Mouse (Mus musculus) stomach, postnatal 0 days (tissue): ENCODE data around the gene Tgfb2. TPM values are rescaled to one million over a fixed set of nuclear protein-coding genes. Genes with fewer than 3 reads are reported as not detected.
A peak's percentile ranks its signal among the peaks of the same experiment; 100 is the strongest.

Experiments
- ATAC-seq: fragments of 200-750 bp; cut with Nextera tagmentation; 2 replicates; pipeline ENCODE4 v1.8.0; 2017; ENCODE audit not compliant: low FRiP score, low TSS enrichment
- DNase-seq: peaks from one replicate; pipeline ENCODE4 v3.0.0-alpha.2; 2016; ENCODE audit warnings: low spot score
- H3K27ac ChIP-seq: fragments of 300-500 bp; sonication (generic); replicated peaks from 2 replicates; pipeline ENCODE4 v1.5.1; 2014; ENCODE audit warnings: mild to moderate bottlenecking, control low read depth
- H3K27me3 ChIP-seq: fragments of 300-500 bp; sonication (generic); 2 replicates; pipeline ENCODE4 v1.6.1; 2014; ENCODE audit warnings: low read length; ENCODE audit not compliant: control insufficient read depth, insufficient read depth
- H3K36me3 ChIP-seq: fragments of 300-500 bp; sonication (generic); 2 replicates; pipeline ENCODE4 v1.6.1; 2014; ENCODE audit warnings: low read length, mixed read lengths; ENCODE audit not compliant: control insufficient read depth, insufficient read depth
- H3K4me1 ChIP-seq: fragments of 300-500 bp; sonication (generic); replicated peaks from 2 replicates; pipeline ENCODE4 v1.6.1; 2014; ENCODE audit warnings: antibody characterized with exemption; ENCODE audit not compliant: control insufficient read depth, insufficient read depth
- H3K4me2 ChIP-seq: fragments of 300-500 bp; sonication (generic); replicated peaks from 2 replicates; pipeline ENCODE4 v1.6.1; 2014; ENCODE audit warnings: low read depth, mild to moderate bottlenecking, control low read depth, moderate library complexity
- H3K4me3 ChIP-seq: fragments of 300-500 bp; sonication (generic); 2 replicates; pipeline ENCODE4 v1.5.1; 2014; ENCODE audit warnings: low read depth, low read length, control low read depth
- H3K9ac ChIP-seq: fragments of 300-500 bp; sonication (generic); 2 replicates; pipeline ENCODE4 v1.6.1; 2014; ENCODE audit warnings: mild to moderate bottlenecking, low read length, control low read depth, mixed read lengths
- H3K9me3 ChIP-seq: fragments of 300-500 bp; sonication (generic); 2 replicates; pipeline ENCODE4 v1.6.1; 2016; ENCODE audit warnings: low read length; ENCODE audit not compliant: control insufficient read depth
- CTCF ChIP-seq: IDR thresholded peaks from 2 replicates; pipeline ENCODE4 v1.5.1; 2016; ENCODE audit warnings: antibody characterized with exemption, low read depth, mild to moderate bottlenecking, moderate library complexity
- EP300 ChIP-seq: optimal IDR thresholded peaks from 2 replicates; pipeline ENCODE3; 2016; ENCODE audit warnings: antibody characterized with exemption
- WGBS: fragments of 180-500 bp; shearing (Covaris S2); extraction: QIAGEN DNeasy Blood & Tissue Kit; methylation state at CpG from one replicate; pipeline ENCODE4 v1.1.7; 2014; 5-methylcytosine and 5-hydroxymethylcytosine counted together
- polyA plus RNA-seq: library from polyadenylated mRNA; unstranded; fragments of >200 nt; fragmentation: Nextera tagmentation; extraction: Ambion mirVana; gene quantifications from 2 replicates; pipeline ENCODE4 v1.2.1, GENCODE M21; 2015

The Tgfb2 gene
- 10.3 and 11.0 TPM in 2 replicates for polyA plus RNA-seq

GRCm38 (mm10) chr1:186705915-186706248, at the start of gene Tgfb2:
Gene Tgfb2, minus strand, starts transcription at chr1:186705989.
- H3K9me3 ChIP-seq, result no peaks in the 10 kb centered on the region
- ATAC-seq, result peak; percentile 31
- H3K27me3 ChIP-seq, result no peaks in the 10 kb centered on the region
- WGBS, result 3% methylated on average over 12 of the region's 12 CpGs
- H3K4me3 ChIP-seq, result peak within 1 kb of the TSS; percentile 63
- DNase-seq, result peak; percentile 29
- TF ChIP-seq EP300, result no peak
- no peak for TF ChIP-seq CTCF
- no peaks in the 10 kb centered on the region for H3K4me1 ChIP-seq
- H3K9ac ChIP-seq, result peak within 1 kb of the TSS; percentile 66
- H3K27ac ChIP-seq, result peak within 1 kb of the TSS; percentile 75
- no peaks in the 10 kb centered on the region for H3K36me3 ChIP-seq
- H3K4me2 ChIP-seq, result peak within 1 kb of the TSS; percentile 92

GRCm38 (mm10) chr1:186749675-186750283, 44.0 kb upstream of the Tgfb2 start:
- Histone ChIP-seq H3K4me3 (peak overlapping the region; percentile 72), H3K4me2 (peak overlapping the region; percentile 81), H3K36me3 (no peaks in the 10 kb centered on the region), H3K27ac (no peak overlapping the region), H3K9me3 (no peaks in the 10 kb centered on the region), H3K9ac (peak overlapping the region; percentile 84), H3K4me1 (no peaks in the 10 kb centered on the region), H3K27me3 (no peaks in the 10 kb centered on the region)
- no peak for TF ChIP-seq EP300
- no peak for TF ChIP-seq CTCF
- ATAC-seq, result peak; percentile 31; the same call in 1 of the 2 replicates
- no peak for DNase-seq
- 33% methylated on average over 10 of the region's 10 CpGs for WGBS

- TF ChIP-seq EP300 (no peak), CTCF (peak; percentile 13; the same call in 1 of the 2 replicates)
- H3K4me3 ChIP-seq, result peak within 1 kb of the TSS; percentile 72
- peak; percentile 98 for ATAC-seq
- H3K27ac ChIP-seq, result peak within 1 kb of the TSS; percentile 65
- under 1% methylated on average over 46 of the region's 46 CpGs for WGBS
- no peaks in the 10 kb centered on the region for H3K9me3 ChIP-seq
- peak; percentile 90 for DNase-seq
- H3K4me2 ChIP-seq, result peak within 1 kb of the TSS; percentile 81
- H3K9ac ChIP-seq, result peak within 1 kb of the TSS; percentile 84
- H3K27me3 ChIP-seq, result no peaks in the 10 kb centered on the region
- H3K36me3 ChIP-seq, result no peaks in the 10 kb centered on the region
- H3K4me1 ChIP-seq, result no peaks in the 10 kb centered on the region
Observed at GRCm38 (mm10) chr1:186748724-186749653, 43.2 kb upstream of the Tgfb2 start, which contains the start of gene Rrp15. Gene Rrp15, minus strand, starts transcription at chr1:186749358.

- no peak overlapping the region for H3K9ac ChIP-seq
- no peaks in the 10 kb centered on the region; the same call in 1 of the 2 replicates for H3K36me3 ChIP-seq
- no peaks in the 10 kb centered on the region for H3K9me3 ChIP-seq
- WGBS, result 66% methylated on average over 7 of the region's 7 CpGs
- no peak for TF ChIP-seq CTCF
- TF ChIP-seq EP300, result no peak
- DNase-seq, result no peak
- no peaks in the 10 kb centered on the region for H3K4me1 ChIP-seq
- H3K4me3 ChIP-seq, result no peak overlapping the region
- no peak overlapping the region for H3K27ac ChIP-seq
- H3K4me2 ChIP-seq, result no peak overlapping the region
- no peak for ATAC-seq
- no peaks in the 10 kb centered on the region for H3K27me3 ChIP-seq
Observed at GRCm38 (mm10) chr1:186739828-186740227, 34.0 kb upstream of the Tgfb2 start.

GRCm38 (mm10) chr1:186735537-186735936, 29.7 kb upstream of the Tgfb2 start:
- Histone ChIP-seq H3K4me2 (no peak overlapping the region), H3K9me3 (no peaks in the 10 kb centered on the region), H3K27me3 (no peaks in the 10 kb centered on the region), H3K4me1 (no peaks in the 10 kb centered on the region), H3K27ac (no peak overlapping the region), H3K9ac (no peak overlapping the region), H3K4me3 (no peak overlapping the region), H3K36me3 (no peaks in the 10 kb centered on the region; the same call in 1 of the 2 replicates)
- 91% methylated on average over 5 of the region's 5 CpGs for WGBS
- no peak for ATAC-seq
- TF ChIP-seq CTCF (no peak), EP300 (no peak)
- no peak for DNase-seq
